Mouse (Mus musculus): Measurements from ENCODE around the gene 2200002J24Rik.
"Not testable (repeated sequence)": the region's sequence is repeated elsewhere in the genome, so short reads cannot be mapped to it uniquely, and the experiment has no call there.

2200002J24Rik gene

GRCm38 (mm10) chr7:30728739-30729395 lies 30.1 kb downstream of the 2200002J24Rik start:
- DNase-seq (ENCODE audit: low spot score) = no peak

- peak; percentile 94 for DNase-seq (ENCODE audit: low spot score)
These were observed 30.8 kb downstream of the 2200002J24Rik start, which contains the start of gene Tmem147 for GRCm38 (mm10) chr7:30729396-30730063. Gene Tmem147, minus strand, starts transcription at chr7:30729540.

- not testable (repeated sequence) for DNase-seq (ENCODE audit: low spot score)
These were observed 31.5 kb downstream of the 2200002J24Rik start for GRCm38 (mm10) chr7:30730064-30730722.

GRCm38 (mm10) chr7:30736211-30736610 lies 37.5 kb downstream of the 2200002J24Rik start:
- no peak for DNase-seq (ENCODE audit: low spot score)

- not testable (repeated sequence) for DNase-seq (ENCODE audit: low spot score)
These were observed 43.8 kb downstream of the 2200002J24Rik start for GRCm38 (mm10) chr7:30742570-30742969.

- not testable (repeated sequence) for DNase-seq (ENCODE audit: low spot score)
These were observed 44.9 kb downstream of the 2200002J24Rik start, which contains the start of gene Gapdhs for GRCm38 (mm10) chr7:30743617-30744016. Gene Gapdhs, minus strand, starts transcription at chr7:30743681.

GRCm38 (mm10) chr7:30744022-30744598 lies 45.4 kb downstream of the 2200002J24Rik start:
- DNase-seq (ENCODE audit: low spot score) = no peak

- DNase-seq (ENCODE audit: low spot score) = no peak
These were observed 48.9 kb downstream of the 2200002J24Rik start for GRCm38 (mm10) chr7:30747525-30748204.
